Mouse (Mus musculus) urinary bladder, adult 2 months (tissue): ENCODE measurements around the gene Mvd. TPM values are rescaled to one million over a fixed set of nuclear protein-coding genes. Genes with fewer than 3 reads are reported as not detected.

Source experiments
- DNase-seq: peaks from one replicate; pipeline ENCODE4 v3.0.0; 2022; ENCODE audit warnings: low spot score
- polyA plus RNA-seq: library from polyadenylated mRNA; depleted of rRNA; stranded (reverse); fragments of >200 nt; gene quantifications from 2 replicates; pipeline ENCODE4 v1.2.3, GENCODE M21; 2012

Mvd gene
- polyA plus RNA-seq, 1 experiment, result 26.0 TPM

DNA sequence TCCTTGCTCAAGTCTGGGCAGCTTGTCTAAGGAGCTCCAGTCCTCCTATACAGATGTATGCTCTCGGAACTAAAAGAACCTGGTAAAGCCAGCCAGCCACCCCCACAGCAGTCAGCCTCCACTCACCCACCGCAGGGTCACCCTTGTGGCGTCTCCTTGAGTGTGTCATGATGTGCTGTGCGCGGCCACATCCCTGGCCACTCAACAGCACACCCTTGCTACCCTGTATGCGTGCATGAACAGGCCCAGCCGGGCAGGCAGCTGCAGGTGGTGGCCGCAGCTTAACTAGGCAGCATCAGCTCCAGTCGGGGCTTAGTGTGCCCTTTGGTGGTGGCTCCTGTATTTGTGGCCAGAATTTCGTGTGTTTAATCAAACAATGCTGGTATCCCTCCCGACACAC, 13.9 kb upstream of the Mvd start:
- peak; percentile 54 for DNase-seq

DNA sequence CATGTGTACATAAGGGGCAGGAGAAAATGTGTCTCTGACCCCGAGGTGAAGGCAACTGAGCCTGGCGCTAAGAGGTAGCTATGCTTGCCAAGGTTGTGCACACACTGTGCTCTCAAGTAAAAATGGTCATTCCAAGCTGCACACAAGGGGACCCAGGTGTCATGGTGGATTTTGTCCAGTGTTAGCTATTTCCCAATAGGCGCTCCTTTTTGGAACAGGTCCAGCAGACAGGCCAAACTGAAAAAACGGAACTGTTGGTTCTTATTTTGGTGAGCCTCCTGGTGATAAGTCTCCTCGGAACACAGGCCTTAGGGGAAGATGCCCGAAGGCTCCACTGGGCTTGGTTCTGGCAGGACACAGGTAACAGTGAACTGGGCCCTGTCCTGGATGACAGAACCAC, 11.2 kb upstream of the Mvd start:
- no peak for DNase-seq

DNA sequence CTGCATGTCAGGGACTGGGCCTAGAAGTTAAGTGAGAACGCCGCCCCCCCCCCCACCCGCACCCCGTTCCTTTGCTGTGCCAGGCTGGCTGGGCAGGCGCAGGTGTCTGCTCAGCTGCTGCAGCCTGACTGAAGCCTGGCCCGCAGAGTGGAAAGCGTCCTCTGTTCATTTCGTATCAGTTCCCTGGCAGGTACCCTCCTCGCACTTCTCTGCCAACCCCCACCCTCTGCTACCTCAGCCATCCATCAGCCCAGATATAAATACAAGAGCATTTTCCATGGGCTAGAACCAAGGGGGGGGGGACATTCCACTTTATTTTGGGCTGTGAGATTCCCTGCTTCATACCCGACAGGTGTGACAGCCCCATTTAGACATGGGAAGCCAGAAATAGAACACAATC, 8.9 kb upstream of the Mvd start:
- no peak for DNase-seq

DNA sequence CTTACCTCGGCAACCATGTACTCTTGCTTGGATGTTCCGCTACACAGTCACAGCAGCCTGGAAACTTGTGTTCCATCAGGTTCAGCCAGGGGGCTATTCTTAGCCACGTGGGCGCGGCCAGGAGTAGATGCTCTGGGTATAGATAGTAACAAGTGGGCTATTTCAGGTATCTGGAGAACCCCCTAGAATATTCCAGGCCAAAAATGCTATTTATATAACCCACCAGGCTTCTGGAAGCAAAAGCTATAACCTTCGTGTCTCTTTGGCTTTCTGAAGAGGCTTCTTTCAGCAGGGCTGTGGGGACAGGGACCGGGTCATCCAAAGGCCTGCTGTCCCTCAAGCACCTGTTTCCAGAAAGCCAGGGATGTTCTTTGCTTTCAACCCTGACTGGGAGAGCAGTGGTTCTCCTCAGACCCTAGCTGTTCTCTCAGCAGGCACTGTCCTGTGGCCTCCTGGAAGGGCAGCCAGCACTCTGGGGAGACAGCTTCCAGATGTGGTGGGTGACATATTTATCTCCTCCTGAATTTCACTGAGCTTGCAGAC, 8.0 kb upstream of the Mvd start:
- no peak for DNase-seq

DNA sequence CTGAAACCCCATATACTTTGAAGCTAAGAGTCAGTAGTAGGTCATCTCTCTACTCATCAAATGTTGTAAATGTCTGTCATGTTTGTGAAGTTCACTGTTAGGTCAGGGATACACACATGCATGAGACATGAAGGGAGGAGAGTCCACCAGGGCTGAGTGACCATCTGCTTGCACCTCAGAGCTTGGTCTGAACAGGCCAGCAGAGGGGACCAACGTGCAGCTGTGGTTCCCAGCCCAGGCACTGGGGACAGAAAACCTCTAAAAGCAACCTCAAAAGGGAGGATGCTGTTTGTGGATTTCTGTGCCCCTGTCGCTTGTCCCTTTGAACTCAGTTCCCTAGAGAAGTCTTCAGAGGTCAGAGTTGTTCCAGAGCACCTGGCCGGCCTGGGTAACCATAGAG, 2.0 kb upstream of the Mvd start:
- no peak for DNase-seq

DNA sequence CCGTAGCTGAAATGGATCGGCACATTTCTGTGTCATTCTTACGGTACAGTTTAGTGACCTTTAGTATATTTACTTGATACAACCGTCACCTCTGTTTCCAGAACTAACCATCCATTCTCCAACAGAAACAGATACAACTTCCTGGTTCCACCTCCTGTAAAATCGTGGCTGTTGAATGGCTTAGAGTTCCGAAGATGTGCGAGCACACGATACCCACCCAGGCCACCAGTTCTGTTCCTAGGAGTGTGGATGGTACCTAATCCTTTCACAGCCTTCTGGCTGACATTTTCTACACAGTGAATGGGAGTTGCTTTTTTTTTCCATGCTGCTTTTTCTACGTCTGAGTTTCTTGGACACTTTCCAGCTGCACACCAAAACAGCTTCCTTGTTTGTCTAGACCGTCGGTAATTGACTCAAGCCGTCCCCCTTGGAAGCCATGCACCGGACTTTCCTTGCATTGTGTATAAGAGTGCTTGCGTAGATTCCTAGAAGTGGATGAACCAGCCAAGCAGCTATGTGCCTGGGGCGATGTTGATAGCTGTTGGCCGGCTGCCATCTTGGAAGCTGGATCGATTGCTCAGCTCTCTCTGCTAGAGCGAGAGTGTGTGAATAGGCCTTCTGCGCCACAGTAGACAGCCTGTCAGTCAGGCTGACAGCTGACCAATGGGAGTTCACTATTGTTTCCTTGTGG, 981 bp upstream of the Mvd start:
- DNase-seq, result peak; percentile 77

DNA sequence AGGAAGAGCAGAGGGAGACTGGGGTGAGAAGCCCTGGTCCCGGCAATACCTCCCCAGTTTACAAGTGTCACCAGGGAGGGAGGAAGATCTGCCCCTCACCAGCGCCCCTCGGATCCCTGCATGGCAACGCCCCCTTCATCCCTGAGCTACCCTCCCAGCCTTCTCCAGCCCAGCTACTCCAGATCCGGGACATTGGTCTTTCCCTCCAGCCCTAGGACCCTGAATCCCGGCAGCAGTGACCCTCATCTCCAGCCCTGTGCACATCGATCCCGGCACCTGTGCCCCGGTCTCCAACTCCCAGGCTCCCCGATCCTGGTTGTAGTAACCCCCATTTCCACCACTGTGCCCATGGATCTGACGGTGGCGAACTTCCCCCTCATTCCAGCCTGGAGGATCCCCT, 441 bp downstream of the Mvd start:
- DNase-seq, result no peak

DNA sequence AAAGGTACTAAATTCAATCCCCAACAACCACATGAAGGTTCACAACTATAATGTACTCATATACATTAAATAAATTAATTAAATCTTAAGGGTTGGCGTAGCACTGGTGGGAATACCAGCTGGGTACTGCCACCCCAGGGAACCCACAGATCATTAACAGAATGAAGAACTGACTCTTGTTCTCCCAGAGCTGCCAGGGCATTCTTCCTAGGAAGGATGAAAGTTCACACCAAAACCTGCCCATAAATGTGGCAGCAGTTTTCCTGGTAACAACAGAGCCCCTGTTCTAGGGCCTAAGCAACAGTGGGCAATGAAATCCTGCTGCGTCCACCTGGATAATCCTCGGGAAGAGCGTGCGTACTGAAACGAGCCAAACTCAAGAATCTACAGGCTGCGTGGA, 866 bp downstream of the Mvd start:
- no peak for DNase-seq

DNA sequence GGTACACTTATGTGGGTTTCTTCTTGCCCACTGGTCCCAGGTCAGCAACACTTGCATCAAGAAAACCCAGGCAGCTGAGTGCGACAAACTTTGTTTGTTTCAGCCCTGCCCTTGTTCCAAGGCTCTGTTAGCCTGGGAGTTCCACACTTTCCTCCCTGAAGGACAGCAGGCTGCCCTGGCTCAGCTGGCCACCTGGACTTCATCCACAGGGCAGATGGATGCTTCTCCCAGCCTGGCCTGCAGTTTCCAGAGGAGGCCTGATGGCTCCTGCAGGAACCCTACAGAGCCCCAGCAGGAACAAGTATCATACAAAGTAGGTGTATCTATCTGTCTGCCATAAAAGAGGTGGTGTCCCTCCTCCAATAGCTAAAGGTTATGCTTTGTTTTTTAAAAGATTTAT, 1.9 kb downstream of the Mvd start:
- no peak for DNase-seq

DNA sequence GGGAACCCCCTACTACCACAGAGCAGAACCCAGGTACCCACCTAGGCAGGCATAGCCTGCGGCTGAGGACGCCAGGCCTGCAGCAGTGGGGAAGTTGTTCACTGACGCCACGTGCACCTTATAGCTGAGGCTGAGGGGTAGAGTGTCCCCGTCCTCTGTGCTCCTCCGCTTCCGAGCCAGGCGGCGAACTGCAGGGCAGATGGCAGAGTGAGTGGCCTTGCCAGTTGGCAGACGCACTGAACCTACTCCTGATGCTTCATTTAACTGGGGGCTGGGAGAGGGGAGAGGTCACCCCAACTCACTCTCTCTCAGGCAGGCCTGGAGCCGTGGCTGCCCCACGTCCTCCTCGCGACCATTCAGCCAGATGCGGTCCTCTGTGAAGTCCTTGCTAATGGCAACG, 3.9 kb downstream of the Mvd start:
- DNase-seq, result no peak

DNA sequence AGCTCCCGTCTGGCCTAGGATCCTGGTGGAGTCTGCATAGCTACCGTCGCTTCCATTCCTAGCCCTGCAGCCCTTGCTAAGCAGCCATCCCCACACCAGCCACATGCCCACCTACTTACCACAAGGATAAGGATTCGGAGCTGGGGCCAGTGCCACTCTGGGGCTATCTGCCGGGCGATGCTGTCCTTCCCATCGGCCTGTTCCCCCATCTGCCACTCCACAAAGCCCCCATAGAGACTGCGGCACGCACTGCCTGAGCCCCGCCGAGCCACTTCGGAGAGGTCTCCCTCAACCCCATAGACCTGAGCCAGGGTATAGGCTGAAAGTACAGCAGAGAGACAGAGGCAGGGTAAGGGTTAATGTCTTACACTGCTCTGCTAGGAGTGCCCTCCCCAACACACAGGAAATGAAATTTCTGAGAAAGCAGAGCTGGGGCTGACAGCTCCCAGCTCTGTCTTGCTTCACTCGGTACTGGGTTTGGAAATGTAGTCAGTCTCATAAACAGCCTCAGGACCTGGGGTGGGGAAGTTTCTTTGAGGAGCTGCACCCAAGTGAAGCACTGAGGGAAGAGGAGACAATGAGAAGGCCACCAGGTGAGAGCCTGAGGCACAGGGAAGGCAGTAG, 5.4 kb downstream of the Mvd start:
- DNase-seq, result no peak

DNA sequence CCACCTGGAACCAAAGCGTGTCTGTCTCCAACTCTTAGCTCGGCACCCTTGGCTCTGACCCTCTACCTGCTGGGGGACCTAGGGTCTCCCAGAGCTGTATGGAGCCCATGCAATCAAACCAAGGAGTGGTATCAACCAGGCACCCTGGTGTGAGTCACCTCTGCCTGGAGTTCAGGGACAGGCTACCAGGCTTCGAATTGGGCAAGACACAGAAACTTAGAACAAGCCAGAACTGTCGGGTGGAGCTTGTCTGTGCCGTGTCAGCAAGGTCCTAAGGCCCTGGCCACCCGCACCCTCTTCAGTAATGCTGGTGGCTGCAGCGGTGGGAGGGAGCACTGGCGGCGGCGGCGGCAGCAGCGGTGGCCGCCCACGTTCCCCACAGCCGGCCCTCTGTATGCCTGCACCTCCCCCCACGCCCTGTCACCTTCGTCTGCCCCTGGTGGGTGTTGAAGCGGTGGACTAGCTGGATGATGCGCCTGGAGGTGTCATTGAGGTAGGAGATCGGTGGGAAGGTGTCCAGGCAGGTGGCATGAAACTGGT, 6.6 kb downstream of the Mvd start:
- DNase-seq, result no peak

DNA sequence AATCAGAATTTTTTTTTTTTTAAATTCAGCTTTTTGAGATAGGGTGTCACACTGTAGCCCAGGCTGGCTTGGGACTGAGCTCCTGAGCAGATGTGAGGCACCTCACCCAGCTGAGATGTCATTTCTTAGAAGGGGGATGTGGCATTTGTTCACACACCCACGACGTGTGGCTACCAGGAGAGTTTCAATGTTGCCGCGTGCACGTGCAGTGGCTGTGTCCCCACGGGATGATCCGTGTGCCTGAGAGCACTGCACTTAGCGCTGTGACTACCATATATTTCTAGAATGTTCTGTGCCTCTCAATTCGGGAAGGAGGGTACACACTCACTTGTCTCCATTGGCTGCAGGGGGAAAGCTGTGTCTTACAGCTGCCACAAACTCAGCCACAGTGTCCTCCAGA, 7.1 kb downstream of the Mvd start:
- no peak for DNase-seq

DNA sequence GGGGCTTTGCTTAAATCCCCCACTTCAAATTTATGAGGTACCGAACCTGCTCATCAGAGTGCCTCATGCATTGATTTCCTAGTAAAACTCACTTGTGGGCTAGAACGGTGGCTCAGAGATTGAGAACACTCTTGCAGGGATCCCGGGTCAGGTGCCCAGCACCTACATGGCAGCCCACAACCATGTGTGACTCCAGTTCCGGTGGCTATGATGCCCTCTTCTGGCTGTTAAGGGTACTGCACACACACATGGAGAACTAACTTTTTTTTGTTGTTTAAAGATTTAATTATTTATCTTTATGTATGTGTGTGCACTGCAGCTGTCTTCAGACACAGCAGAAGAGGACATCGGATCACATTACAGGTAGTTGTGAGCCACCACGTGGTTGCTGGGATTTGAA, 7.8 kb downstream of the Mvd start:
- no peak for DNase-seq

DNA sequence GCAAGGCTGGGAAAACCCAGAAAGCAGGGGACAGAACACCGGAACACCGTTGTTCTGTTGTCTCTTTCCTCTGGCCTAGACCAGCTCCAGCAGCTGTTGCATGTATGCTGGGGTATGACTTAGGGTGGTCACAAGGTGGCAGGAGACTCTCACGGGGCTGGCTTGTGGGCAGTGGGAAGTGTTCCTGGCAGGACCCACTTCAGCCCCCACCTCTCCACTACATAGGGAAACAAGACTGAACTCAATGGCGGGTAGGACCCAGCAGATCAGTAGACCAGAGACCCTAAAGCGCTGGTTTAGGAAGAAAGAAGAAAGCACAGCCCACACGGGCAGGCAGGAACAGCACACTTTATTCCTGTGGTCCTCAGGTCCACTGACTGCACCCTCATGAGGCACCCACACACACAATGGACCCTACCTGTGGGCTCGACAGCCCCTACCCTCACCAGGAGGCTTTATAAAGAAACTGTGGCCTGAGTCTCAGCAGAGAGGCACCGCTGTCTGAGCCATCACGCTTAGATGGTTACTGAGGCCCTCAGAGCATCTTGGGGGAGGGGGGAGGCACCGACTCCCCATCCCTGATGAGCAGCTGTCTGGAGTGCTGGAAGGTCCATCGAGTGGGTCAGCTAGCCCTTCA, 9.8 kb downstream of the Mvd start:
- DNase-seq, result no peak

DNA sequence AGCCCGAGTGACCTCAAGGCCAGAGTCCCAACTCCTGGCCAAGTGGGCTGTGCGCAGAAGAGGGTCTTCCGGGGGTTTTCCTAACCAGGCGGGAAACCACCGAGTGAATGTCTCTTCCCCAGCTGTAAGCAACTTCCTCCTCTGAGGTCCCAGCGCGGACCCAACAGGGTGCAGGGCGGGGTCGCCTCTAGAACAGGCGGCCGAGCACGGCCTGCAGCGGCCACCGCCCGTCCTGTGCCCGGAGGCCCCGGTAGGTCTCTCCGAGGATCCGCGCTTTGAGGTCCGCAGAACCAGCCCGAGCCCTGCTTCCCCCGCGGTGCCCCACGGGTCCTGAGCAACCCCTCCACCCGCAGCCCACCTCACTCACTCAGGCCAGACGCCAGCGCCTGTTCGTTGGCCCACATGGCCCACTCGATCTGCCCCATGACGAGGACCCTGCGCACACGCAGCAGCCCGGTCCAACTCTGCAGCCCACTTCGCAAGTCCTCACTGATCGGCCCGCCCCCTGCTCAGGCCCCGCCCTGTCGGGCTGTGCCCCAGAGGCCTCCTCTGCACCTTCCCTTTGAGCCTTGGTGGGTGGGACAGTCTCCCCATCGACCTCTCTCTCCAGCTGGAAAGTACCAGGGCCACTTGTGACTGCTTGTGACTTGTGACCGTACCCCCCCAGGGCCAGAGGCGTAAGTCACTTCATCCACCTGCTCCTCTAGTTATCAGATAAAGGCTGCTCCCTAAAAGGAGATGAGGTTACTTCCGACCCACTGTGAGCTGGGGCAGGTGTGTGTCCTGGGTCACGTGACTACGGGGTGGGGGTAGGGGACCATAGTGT, 10.6 kb downstream of the Mvd start, which contains the start of gene Cyba:
Gene Cyba (minus strand): TSS at position 488 of the 826 bp plus-strand sequence.
- DNase-seq, result peak; percentile 48

DNA sequence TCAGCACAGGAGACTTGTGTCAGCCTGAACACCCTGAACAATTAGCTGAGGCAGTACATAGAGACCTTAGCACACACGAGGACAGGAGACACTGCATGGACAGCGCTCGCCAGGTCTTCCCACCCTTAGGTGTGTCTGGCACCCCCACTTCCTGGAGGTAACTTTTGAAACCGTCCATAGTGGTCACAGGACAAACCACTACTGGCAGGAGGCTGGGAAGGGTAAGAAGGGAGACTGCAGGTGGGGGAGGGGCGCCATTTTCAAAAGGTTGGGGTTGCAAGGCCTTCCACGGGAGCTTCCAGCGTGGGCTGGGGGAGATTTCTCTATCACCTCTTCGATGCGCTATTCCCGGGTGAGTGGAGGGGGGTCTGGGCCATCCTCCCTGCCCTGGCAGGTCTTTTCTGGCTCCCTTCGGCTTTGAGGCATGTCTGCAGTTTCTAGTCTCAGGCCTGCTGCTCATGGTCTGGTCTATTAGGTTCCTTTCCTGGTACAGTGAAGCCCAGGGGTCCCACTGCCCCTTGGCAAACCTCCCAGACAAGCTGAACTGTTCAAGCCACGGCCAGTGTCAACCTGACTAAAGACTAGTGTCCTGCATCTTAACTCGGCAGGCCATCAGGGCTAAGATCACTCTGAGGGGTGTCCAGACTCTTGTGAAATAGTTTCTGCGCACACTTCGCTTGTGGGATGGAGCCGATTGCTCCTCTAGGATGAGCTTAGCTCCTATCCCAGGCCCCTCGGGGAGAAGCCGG, 11.4 kb downstream of the Mvd start:
- DNase-seq, result no peak

DNA sequence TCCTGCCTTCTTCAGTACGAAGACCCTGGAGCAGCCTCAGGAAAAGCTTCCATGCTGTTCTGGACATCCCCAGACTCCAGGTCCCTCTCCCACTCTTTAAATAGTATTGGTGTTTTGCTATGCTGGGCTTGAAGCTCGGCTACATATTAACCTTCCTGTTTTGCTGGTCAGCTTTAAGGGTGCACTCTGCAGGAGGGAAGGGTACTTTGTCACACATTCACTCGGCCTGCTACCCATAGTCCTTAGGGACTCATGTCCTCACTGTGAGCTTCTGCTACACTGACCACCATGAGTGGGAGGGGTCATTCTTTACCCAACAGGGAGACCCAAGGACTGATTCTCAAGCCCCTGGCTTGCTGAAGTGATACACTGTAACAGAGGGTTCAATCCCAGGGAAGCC, 12.6 kb downstream of the Mvd start:
- DNase-seq, result no peak

DNA sequence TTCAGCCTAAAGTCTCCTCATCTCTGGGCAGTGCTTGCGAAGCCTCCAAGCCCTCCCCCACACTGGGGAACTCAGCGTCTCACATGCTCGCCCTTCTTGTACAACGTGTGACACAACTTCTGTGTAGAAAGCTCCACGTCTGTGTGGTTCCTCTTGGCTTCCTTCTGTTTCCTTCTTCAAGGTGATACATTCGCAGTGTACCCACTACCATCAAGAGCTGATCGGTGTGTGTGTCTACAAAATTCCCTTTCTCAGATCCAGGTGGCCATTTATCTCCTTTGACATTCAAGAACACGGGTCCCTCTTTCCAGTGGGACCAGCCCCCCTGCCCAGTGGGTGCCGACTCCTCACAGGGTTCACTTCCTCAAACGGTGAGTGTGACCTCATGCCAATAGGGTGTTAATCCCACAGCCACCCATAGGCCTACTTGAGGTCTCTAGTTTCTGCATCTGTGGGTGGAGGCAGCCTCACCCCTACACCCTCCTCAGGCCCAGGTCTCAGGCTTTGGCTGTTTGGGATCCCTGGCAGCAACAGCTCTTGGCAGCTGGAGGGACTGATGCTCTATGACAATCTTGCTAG, 13.1 kb downstream of the Mvd start:
- no peak for DNase-seq

DNA sequence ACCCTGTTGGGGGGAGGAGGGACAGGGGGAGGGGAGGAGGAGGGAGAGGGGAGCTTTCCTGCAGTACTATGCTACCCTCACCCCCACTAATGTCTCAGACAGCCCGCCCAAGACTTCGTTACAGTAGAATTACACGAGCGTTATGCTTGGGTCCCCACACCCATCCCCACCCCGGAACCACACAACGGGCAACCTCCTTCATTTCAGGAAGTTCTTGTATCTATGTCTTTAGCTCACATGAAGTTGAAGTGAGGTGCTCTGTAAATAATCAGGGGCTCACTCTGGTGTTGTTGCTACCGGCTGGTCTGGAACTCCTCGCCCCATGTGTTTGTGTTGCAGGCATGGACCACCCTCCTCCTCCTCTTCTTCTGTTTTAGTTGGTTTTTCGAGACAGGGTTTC, 15.1 kb downstream of the Mvd start:
- DNase-seq, result no peak

DNA sequence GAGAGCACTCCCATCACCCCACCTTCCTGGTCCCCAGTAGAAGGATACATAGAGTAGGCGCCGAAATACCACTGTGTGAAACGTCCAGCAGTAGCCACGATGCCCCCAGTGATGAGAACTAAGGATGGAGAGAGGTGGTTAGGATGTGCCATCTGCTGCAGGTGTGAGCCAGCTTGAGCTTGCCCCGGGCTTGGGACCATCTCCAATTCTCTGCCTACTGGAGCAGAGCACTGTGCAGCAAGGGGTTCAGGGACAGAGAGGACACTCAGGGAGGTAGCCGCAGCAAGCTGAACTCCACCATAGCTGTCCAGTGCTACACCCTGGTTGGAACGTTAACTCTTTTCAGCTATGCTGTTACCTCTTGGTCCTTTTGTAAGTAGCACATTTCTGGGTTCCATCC, 15.6 kb downstream of the Mvd start:
- no peak for DNase-seq
